Mouse (Mus musculus) liver, adult 2 months (tissue): ENCODE measurements at regions not wholly inside any gene's neighbourhood (a gene's known extent, or its start where the extent isn't known, plus 50 kb on each side); places are given as distances from the start of the nearest gene placed in this dataset.

Source experiments
- CTCF ChIP-seq: fragments of 200-500 bp; IDR thresholded peaks from 2 replicates; pipeline ENCODE4 v1.5.1; 2011; ENCODE audit warnings: low read depth, low read length, control low read depth
- POLR2A ChIP-seq: fragments of 200-500 bp; IDR thresholded peaks from 2 replicates; pipeline ENCODE4 v1.6.1; 2011; ENCODE audit warnings: low read length, control low read depth; ENCODE audit not compliant: insufficient read depth; ENCODE audit errors: extremely low read depth

- TF ChIP-seq CTCF (no peak), POLR2A (no peak)
Measured at GRCm38 (mm10) chr13:78650824-78651223, 451.3 kb upstream of the Nr2f1 start.
